Mouse (Mus musculus): ENCODE data around the gene D130052B06Rik.

Gene D130052B06Rik

GRCm38 (mm10) chr11:33668376-33668775, 69.3 kb downstream of the D130052B06Rik start:
- no peak for DNase-seq

DNA sequence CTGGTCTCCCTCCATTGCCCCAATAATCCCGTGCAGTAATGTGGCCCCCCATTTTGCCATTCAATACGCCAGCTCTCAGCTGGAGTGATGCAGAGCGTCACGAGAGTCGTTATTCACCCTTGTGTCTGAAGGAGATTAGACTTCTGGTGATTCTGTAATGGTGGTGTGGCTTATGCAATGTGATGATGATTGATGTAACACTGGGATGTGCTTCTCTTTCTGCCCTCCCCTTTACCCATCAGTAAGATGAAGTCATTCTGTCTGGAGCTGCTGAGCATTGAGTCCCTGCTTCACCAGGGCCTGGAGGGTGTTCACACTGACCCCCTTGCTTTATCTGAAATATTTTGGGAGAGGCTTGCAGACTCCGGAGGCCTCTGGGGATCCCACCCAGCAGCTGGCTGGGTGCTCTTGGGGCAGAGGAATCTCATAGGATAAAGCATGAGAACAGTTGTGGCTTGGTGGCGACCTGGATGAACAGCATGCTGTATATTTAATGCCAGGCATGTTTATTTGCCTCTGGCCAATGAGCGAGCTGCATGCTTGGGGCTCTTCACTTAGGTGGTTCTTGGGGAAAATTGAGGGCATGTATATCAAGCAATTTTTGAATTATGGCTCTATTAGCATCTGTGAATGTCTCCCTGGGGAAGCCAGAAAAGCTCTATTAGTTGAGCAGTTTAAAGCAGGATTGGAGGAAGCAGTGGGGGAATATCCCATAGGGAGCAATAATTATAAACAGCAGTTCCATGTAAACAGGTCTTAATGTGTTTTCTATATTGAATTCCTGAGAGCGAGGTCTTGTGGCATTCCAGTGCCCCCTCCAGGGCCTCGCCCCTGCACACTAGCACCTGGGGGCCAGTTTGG, 71.2 kb downstream of the D130052B06Rik start:
- no peak for DNase-seq

Measured in layer of hippocampus, adult 9-11 months (tissue).